Mouse (Mus musculus) heart, embryonic 15.5 days (tissue): ENCODE data around the gene Col9a2. TPM values are rescaled to one million over a fixed set of nuclear protein-coding genes. Genes with fewer than 3 reads are reported as not detected.

Experiments used
- ATAC-seq: fragments of 200-750 bp; cut with Nextera tagmentation; replicated peaks from 2 replicates; pipeline ENCODE4 v1.8.0; 2017; ENCODE audit warnings: low read depth, moderate TSS enrichment; ENCODE audit not compliant: insufficient number of reproducible peaks, insufficient read depth, low FRiP score
- H3K27ac ChIP-seq: fragments of 300-500 bp; sonication (generic); 2 replicates; pipeline ENCODE4 v1.5.1; 2015; ENCODE audit warnings: mild to moderate bottlenecking, inconsistent platforms
- H3K27me3 ChIP-seq: fragments of 300-500 bp; sonication (generic); 2 replicates; pipeline ENCODE4 v1.6.1; 2015; ENCODE audit warnings: inconsistent platforms
- H3K36me3 ChIP-seq: fragments of 300-500 bp; sonication (generic); 2 replicates; pipeline ENCODE4 v1.6.1; 2015; ENCODE audit warnings: mild to moderate bottlenecking, inconsistent platforms
- H3K4me1 ChIP-seq: fragments of 300-500 bp; sonication (generic); replicated peaks from 2 replicates; pipeline ENCODE4 v1.6.1; 2015; ENCODE audit warnings: inconsistent platforms
- H3K4me2 ChIP-seq: fragments of 300-500 bp; sonication (generic); 2 replicates; pipeline ENCODE4 v1.6.1; 2015; ENCODE audit warnings: inconsistent platforms, mild to moderate bottlenecking, moderate library complexity
- H3K4me3 ChIP-seq: fragments of 300-500 bp; sonication (generic); 2 replicates; pipeline ENCODE4 v1.5.1; 2015; ENCODE audit warnings: mild to moderate bottlenecking, inconsistent platforms
- H3K9ac ChIP-seq: fragments of 300-500 bp; sonication (generic); 2 replicates; pipeline ENCODE4 v1.6.1; 2015; ENCODE audit warnings: mild to moderate bottlenecking, inconsistent platforms
- H3K9me3 ChIP-seq: fragments of 300-500 bp; sonication (generic); replicated peaks from 2 replicates; pipeline ENCODE4 v1.6.1; 2016; ENCODE audit warnings: inconsistent platforms
- WGBS: fragments of 180-500 bp; shearing (Covaris S2); methylation state at CpG from one replicate; pipeline ENCODE4 v1.1.7; 2015; ENCODE audit warnings: mixed read lengths; 5-methylcytosine and 5-hydroxymethylcytosine counted together
- polyA plus RNA-seq: library from polyadenylated mRNA; unstranded; fragments of >200 nt; fragmentation: Nextera tagmentation; extraction: Ambion mirVana; gene quantifications from 2 replicates; pipeline ENCODE4 v1.2.1, GENCODE M21; 2015

Col9a2 gene
- polyA plus RNA-seq: 9.7 and 20.3 TPM in 2 replicates

DNA sequence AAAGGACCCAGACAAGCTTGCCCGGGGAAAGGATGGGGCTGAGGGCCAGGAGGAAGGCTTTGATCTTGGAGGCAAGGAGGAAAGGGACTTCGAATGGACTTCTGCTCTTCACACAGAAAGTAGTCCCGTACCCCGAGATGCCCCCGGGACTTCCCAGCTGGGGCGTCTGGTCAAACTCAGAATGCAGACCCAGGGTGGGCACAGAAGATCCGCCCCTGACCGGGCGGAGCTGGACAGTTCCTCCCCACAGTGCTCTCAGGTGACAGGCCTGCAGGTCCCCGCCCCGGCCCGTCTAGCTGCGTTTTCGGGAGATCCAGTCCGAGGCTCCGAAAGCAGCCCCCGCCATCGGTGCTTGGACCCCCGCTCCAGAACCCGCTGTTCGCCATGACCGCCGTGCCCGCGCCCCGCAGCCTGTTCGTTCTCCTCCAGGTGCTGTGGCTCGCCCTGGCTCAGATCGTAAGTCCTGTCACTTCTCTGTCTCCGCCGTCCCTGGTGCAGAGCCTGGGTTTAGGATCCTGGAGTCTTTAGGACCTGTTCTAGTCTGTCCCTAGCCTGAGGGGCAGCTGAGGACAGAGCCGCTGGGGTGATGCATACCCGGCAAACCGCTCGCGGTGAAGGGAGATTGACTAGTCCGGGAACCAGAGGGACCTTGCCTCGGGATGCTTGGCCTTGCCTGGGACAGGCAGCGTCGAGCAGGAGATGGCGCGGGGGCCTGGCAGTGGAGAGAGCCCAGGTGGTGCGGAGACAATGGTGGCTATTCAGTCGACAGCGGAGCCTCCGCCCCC is at the start of gene Col9a2:
Gene Col9a2, plus strand, starts transcription at position 55 of the 785 bp plus-strand sequence.
- H3K9me3 ChIP-seq: no peaks in the 10 kb centered on the region
- peak within 1 kb of the TSS; percentile 90 for H3K4me2 ChIP-seq
- H3K36me3 ChIP-seq: no peaks in the 10 kb centered on the region
- peak within 1 kb of the TSS; percentile 48 for H3K9ac ChIP-seq
- H3K27ac ChIP-seq: no peak within 1 kb of the TSS
- peak within 1 kb of the TSS; percentile 53 for H3K4me3 ChIP-seq
- peaks cover 22% of the 10 kb centered on the region for H3K4me1 ChIP-seq
- ATAC-seq: no peak
- 4% methylated on average over 46 of the region's 46 CpGs for WGBS
- peaks cover 26% of the 10 kb centered on the region for H3K27me3 ChIP-seq

DNA sequence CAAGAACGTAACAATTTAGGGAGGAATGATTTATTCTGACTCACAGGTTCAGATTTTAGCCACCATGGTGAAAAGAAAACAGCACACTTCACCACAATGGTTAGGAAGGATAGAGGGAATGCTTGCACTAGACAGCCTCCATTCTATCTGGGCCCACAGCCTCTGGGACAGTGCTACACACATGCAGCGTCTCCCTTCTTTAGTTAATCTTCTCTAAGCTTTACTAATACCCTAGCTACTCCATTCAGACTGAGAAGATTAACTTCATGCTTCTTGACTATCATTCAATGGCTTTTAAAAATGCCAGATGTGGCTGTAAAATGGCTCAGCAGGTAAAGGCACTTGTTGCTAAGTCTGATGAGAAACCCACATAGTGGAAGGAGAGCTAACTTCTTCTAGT is 46.9 kb upstream of the Col9a2 start:
- Histone ChIP-seq H3K27me3 (no peaks in the 10 kb centered on the region), H3K4me3 (no peak overlapping the region), H3K9me3 (no peaks in the 10 kb centered on the region), H3K27ac (no peak overlapping the region), H3K4me2 (no peak overlapping the region), H3K4me1 (peaks cover 7% of the 10 kb centered on the region; the same call in 1 of the 2 replicates), H3K36me3 (no peaks in the 10 kb centered on the region), H3K9ac (no peak overlapping the region)
- no peak for ATAC-seq
- WGBS: 85% methylated on average over 2 of the region's 2 CpGs

DNA sequence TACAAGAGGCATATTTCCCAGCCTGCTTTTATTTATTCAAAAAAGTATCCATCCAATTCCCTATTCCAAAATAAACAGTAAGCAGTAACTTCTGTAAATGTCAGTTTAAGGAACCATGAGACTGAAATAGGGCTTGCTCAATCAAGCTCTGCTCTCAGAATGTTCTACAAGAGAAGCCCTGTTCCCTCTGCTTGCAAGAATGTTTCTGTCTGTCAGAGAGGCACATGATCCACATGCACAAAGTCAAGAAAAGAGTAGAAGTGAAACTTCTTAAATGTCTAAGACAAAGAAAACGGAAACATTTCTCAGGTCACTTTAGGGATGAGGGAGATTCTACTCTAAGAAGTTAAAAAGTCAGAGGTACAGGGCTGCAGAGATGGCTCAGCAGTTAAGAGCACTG is 46.2 kb upstream of the Col9a2 start:
- H3K9ac ChIP-seq: no peak overlapping the region
- ATAC-seq: no peak

DNA sequence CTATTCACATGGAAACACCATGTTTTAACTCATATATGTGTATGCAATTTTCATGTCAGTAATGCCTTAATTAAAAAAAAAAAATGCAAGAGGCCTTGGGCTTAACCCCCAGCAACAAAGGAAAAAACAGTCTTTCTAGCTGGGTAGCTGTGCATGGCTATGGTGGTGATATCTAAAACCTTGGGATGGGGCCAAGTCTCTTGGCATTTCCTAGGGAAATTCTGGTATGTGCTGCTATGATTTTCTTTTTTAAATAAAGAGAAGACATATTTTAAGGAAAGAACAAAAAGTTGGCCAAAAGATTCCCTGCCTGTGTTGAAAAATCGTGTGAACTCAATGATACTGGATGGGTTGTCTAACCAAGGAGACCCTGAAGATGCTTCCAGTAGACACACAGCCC is 43.3 kb upstream of the Col9a2 start:
- no peaks in the 10 kb centered on the region for H3K9me3 ChIP-seq
- ATAC-seq: no peak
- peaks cover 14% of the 10 kb centered on the region for H3K4me1 ChIP-seq
- WGBS: 55% methylated on average over 1 of the region's 1 CpGs
- H3K4me3 ChIP-seq: no peak overlapping the region
- H3K9ac ChIP-seq: no peak overlapping the region
- no peak overlapping the region for H3K4me2 ChIP-seq
- H3K27me3 ChIP-seq: no peaks in the 10 kb centered on the region
- H3K27ac ChIP-seq: no peak overlapping the region
- H3K36me3 ChIP-seq: no peaks in the 10 kb centered on the region

More for the DNA sequence above, 46.2 kb upstream of the Col9a2 start:
- Histone ChIP-seq H3K27ac (no peak overlapping the region), H3K27me3 (no peaks in the 10 kb centered on the region), H3K9me3 (no peaks in the 10 kb centered on the region), H3K4me1 (peaks cover 7% of the 10 kb centered on the region; the same call in 1 of the 2 replicates), H3K4me2 (no peak overlapping the region), H3K36me3 (no peaks in the 10 kb centered on the region), H3K4me3 (no peak overlapping the region)
- WGBS: 74% methylated on average over 1 of the region's 1 CpGs

DNA sequence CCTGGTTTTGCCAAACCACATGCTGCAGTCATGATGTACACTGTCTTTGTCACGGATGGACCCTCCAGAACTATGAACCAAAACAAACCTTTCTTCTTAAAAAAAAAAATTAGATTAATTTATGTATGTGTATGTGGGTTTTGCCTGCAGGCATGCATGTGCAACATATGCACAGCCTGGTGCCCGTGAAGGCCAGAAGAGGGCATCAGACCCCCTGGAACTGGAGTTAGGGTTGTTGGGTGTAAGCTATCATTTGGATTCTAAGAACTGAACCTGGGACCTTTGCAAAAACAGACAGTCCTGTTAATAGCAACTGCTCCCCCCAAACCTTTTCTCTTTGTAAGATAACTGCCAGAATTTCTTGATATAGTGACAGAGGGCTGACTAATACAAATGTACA is 38.1 kb upstream of the Col9a2 start:
- 85% methylated on average over 2 of the region's 2 CpGs for WGBS
- Histone ChIP-seq H3K9ac (no peak overlapping the region), H3K9me3 (no peaks in the 10 kb centered on the region), H3K36me3 (no peaks in the 10 kb centered on the region), H3K27me3 (no peaks in the 10 kb centered on the region), H3K4me3 (no peak overlapping the region), H3K4me1 (peaks cover 41% of the 10 kb centered on the region), H3K27ac (no peak overlapping the region), H3K4me2 (no peak overlapping the region)
- ATAC-seq: no peak

DNA sequence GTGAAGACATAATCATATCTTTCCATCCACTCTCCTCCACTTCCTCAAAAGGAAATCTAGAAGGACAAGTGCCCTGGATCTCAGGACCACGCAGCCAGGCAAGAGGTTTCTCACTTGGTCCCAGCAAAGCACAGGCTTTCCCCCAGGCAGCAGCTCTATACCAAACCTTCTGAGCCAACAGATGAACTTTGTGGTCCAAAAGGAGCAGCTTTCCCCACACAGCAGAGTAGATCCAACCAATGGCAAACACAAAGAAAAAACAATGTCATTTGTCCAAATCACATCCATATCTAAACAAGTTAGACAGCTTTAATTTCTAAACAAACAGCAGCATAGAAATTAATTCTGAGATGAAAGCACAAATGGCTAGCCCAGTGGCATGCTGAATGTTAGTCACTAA is 37.5 kb upstream of the Col9a2 start:
- Histone ChIP-seq H3K27me3 (no peaks in the 10 kb centered on the region), H3K9ac (no peak overlapping the region), H3K4me1 (peaks cover 40% of the 10 kb centered on the region), H3K27ac (no peak overlapping the region), H3K4me3 (no peak overlapping the region), H3K4me2 (no peak overlapping the region), H3K9me3 (no peaks in the 10 kb centered on the region), H3K36me3 (no peaks in the 10 kb centered on the region)
- ATAC-seq: no peak
- 43% methylated on average over 1 of the region's 1 CpGs for WGBS

DNA sequence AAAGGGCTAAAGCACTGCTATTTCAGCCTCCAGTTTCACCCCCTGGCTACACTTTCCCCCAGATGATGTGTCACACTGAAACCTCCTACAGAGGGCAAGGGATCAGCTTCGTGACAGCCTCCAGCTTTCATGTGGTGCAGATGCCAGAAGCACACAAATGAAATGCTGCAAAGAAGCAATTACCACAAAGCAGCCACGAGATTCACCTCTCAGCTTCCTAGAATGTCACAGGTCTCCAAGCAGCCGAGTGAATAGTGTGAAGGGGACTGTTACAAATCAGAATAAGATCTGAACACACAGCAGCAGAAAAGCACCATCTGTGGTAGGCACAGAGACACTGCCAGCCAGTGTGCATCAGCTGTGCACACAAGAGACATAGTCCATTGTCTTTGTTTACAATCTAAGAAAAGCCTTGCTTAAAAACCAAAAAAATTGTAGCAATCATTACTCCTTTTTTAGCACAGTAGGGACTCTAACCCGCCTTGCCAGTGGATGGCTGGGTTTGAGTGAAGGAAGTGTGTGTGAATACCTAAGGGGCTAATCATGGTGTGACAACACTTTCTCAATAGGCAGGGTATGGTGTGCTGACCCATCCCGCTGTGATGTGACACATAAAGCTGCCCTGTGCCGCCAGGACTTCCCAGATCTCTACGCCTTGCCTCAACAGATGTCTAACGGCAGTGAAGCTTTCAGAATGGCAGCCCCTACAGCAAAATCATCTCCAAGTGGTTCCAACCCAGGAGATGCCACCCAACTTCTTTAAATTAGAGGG is 36.6 kb upstream of the Col9a2 start:
- Histone ChIP-seq H3K36me3 (no peaks in the 10 kb centered on the region), H3K9ac (no peak overlapping the region), H3K4me3 (no peak overlapping the region), H3K9me3 (no peaks in the 10 kb centered on the region), H3K4me1 (peaks cover 40% of the 10 kb centered on the region), H3K27ac (0 out of 2 replicates have a peak overlapping the region, but pooled peaks have one; percentile 33), H3K27me3 (no peaks in the 10 kb centered on the region), H3K4me2 (no peak overlapping the region)
- ATAC-seq: no peak; the same call in 1 of the 2 replicates
- 36% methylated on average over 8 of the region's 8 CpGs for WGBS

DNA sequence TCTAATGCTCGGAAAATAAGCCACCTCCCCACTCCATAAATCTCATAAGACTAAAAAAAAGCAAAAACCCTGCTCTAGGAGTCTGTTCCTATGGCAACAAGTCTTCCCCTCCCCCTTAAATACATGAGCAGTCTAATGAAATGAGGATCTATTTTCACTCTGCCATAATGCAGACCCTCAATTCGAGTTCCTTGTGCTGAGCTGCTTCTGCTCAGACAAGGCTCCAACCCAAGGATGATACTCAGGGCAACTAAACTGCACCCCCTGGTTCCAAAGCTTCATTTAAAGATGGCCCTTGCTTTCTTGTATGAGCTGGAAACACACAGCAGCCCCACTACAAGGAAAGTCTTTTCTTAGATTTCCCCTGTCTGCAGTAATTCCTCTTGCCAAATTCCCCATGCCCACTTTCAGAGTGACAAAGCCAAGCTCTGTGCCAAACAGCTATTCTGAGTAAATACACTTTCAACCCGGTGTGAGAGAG is 35.5 kb upstream of the Col9a2 start:
- Histone ChIP-seq H3K4me2 (peak overlapping the region; percentile 6), H3K27me3 (no peaks in the 10 kb centered on the region), H3K4me3 (no peak overlapping the region), H3K27ac (peak overlapping the region; percentile 22), H3K36me3 (no peaks in the 10 kb centered on the region), H3K9me3 (no peaks in the 10 kb centered on the region), H3K4me1 (peaks cover 40% of the 10 kb centered on the region), H3K9ac (no peak overlapping the region)
- no peak for ATAC-seq
- 27% methylated on average over 3 of the region's 3 CpGs for WGBS

DNA sequence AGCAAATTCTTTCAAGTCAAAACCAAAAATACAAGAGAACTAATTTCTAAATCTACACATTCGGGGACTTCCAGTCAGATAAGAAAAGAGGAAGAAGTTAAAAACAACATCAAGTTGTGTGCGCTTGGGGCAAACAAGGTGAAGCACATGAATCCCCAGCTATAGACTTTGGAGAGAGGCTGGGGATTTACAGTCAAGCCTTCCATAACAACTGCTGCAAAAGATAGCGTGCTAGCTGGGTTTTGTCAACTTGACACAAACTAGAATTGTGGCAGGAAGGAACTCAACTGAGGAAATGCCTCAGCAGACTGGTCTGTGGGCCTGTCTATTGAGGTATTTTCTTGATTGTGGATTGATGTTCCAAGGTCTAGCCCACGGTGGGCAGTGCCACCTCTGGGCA is 34.5 kb upstream of the Col9a2 start:
- H3K4me2 ChIP-seq: no peak overlapping the region

DNA sequence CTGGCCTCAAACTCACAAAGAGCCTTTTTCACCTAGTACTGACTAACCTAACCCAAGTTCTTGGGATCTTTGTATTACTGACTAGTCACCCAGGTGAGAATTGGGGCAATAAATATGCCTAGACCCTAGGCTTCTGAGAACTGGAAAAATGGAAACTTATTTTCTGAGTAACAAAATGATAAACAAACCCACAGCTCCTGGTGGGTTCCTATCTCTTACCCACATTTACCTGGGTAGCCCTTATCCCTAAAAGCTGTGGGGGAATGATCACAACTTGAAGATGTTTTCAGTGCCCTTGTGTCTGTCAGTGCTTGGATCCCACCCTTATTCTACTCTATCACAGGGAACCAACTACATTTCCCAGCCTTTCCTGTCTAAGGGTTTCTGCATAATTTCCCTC is 32.2 kb upstream of the Col9a2 start:
- H3K4me3 ChIP-seq: no peak overlapping the region
- no peak overlapping the region for H3K9ac ChIP-seq
- H3K27ac ChIP-seq: no peak overlapping the region
- H3K27me3 ChIP-seq: no peaks in the 10 kb centered on the region
- H3K4me2 ChIP-seq: no peak overlapping the region
- H3K36me3 ChIP-seq: no peaks in the 10 kb centered on the region
- H3K9me3 ChIP-seq: no peaks in the 10 kb centered on the region
- ATAC-seq: no peak
- H3K4me1 ChIP-seq: peaks cover 42% of the 10 kb centered on the region

More for the DNA sequence above, 34.5 kb upstream of the Col9a2 start:
- peak overlapping the region; percentile 22 for H3K27ac ChIP-seq
- no peaks in the 10 kb centered on the region for H3K36me3 ChIP-seq
- no peak overlapping the region for H3K9ac ChIP-seq
- WGBS: 23% methylated on average over 4 of the region's 4 CpGs
- ATAC-seq: peak; percentile 63; the same call in 1 of the 2 replicates
- peaks cover 45% of the 10 kb centered on the region for H3K4me1 ChIP-seq
- no peaks in the 10 kb centered on the region for H3K9me3 ChIP-seq
- no peaks in the 10 kb centered on the region for H3K27me3 ChIP-seq
- H3K4me3 ChIP-seq: no peak overlapping the region

DNA sequence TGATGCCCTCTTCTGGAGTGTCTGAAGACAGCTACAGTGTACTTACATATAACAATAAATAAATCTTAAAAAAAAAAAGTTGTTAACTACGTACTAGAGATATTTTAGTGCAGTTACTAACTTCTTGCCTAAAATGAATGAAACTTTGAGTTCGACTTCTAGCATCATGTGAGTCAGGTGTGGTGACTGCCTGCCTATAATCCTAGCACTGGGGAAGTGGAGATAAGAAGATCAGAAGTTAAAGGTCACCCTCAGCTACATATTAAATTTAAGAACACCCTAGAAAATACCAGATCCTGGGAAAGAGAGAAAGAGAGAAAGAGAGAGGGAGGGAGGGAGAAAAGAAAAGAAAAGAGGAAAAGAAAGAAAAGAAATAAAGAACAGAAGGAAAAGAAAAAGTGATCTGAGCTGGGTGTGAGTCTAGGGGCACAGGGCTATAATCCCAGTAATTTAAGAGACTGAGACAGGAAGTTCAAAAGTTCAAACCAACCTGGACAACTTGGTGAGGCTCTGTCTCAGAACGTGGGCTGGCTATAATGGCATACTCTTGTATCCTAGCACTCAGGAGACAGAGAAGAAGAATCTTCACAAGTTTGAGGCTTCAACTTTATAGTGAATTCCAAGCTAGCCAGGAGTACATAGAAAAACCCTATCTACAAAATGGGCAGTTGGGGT is 31.0 kb upstream of the Col9a2 start:
- no peaks in the 10 kb centered on the region for H3K9me3 ChIP-seq
- no peak overlapping the region for H3K4me3 ChIP-seq
- no peak overlapping the region for H3K4me2 ChIP-seq
- H3K36me3 ChIP-seq: no peaks in the 10 kb centered on the region
- peaks cover 33% of the 10 kb centered on the region for H3K4me1 ChIP-seq
- H3K27ac ChIP-seq: no peak overlapping the region
- no peak overlapping the region for H3K9ac ChIP-seq
- no peaks in the 10 kb centered on the region for H3K27me3 ChIP-seq
- no peak for ATAC-seq
- WGBS: 68% methylated on average over 3 of the region's 3 CpGs
